Mouse (Mus musculus): ENCODE measurements around the gene Gtf2ird2. TPM values are rescaled to one million over a fixed set of nuclear protein-coding genes. Genes with fewer than 3 reads are reported as not detected.

Gtf2ird2 gene
- polyA plus RNA-seq, 1 experiment from 2014 or later = 7.1 TPM

Other genes with a start within 250 kb of the Gtf2ird2 start
- gene Castor2, start 84.3 kb upstream of the Gtf2ird2 start, polyA plus RNA-seq (2015; fragmentation: Nextera tagmentation; extraction: Ambion mirVana) = 3.8 and 4.4 TPM in 2 replicates
- gene Rcc1l, start 7.2 kb upstream of the Gtf2ird2 start, polyA plus RNA-seq (2015; fragmentation: Nextera tagmentation; extraction: Ambion mirVana) = 20.7 and 25.6 TPM in 2 replicates
- gene Ncf1, start 45.6 kb downstream of the Gtf2ird2 start, polyA plus RNA-seq (2015; fragmentation: Nextera tagmentation; extraction: Ambion mirVana) = 7.1 and 8.2 TPM in 2 replicates
- gene Gtf2i, start 130.7 kb downstream of the Gtf2ird2 start, polyA plus RNA-seq (2015; fragmentation: Nextera tagmentation; extraction: Ambion mirVana) = 138 and 141 TPM in 2 replicates

Measured in stomach, embryonic 16.5 days (tissue).